Mouse (Mus musculus) cerebellum, adult 8-10 months (tissue): ENCODE measurements at regions not wholly inside any gene's neighbourhood (a gene's known extent, or its start where the extent isn't known, plus 50 kb on each side); places are given as distances from the start of the nearest gene placed in this dataset.

Experiments
- DNase-seq: peaks from one replicate; pipeline ENCODE4 v3.0.0; 2022

DNA sequence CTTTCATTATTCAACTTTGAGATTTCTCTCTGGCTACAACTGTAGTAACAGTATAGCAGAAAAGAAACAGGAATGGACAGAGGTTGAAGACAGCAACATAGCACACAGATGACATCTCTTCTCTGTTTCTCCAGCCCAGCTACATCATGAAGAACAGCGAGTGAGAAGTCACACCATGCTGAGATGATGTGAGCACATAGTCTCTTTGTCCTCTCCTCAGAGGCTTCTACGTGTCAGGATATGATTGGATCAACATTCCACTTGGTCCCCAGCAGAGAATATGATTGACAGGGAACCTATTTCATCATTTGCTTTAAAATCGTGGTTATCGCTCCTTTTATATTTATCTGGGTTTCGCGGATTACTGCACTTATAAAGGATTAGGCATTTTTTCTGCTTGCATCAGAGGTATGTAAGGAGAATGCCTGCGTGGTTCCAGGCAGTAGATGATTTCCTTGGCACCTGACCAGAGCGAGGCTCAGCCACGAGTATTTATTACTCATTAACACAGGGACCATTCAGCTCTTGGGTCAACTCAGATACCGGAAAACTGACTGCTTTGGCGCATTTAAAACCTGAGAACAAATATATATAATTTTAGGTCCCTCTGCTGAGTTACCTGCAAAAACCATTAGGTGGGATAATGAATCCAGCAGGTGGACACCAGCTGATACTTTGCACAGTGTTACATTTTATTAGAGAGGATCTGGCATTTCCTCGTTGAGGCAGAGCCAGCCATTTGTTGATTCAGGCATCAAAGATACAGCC lies 237.9 kb upstream of the Gm5148 start:
- DNase-seq = no peak

DNA sequence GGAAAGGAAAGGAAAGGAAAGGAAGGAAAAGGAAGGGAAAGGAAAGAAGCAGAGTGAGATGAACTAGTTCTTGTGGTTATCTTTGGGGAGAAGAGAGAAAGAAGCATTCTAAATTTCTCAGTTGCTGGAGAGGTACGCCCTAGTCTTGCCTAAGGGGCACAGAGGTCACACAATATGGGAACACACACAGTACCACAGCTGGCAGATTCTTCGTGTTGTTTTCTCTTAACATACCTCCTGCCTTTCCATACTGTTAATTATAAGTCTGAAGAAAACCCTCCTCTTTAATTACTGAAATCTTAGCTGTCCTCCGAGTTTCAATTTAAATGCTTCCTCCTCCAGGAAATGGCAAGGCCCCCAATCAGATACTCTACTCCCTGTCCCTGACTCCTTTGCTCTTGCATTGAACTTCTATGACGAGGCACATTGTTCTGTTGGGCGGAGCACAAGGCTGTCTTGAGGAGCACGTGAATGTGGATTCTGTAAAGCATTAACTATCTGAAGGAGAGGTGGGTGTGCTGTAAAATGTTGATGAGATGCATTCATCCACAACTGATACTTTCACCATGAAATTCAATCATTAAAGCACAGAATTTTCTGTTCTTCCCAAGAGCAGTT lies 234.2 kb upstream of the Gm5148 start:
- DNase-seq = no peak

- no peak for DNase-seq
Observed at GRCm38 (mm10) chr3:37956543-37956942, 232.3 kb upstream of the Gm5148 start.

DNA sequence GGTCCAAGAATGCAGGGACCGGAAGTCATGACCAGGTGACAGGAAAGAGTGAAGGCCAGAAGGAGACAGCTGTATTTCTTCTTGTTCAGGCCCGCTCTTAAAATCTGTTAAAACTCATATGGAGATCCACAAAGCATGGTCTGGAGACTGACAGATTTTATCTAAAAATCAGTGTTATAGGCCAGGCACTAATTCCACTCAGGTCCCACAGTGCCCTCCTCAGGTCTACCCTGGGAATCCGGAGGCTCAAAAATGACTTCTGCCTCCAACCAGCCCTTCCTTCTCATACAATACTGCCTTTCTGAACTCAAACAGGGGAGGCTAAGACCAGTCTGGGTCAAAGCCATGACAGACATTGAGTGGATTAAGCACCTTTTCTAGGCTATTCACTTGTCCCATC lies 228.6 kb upstream of the Gm5148 start:
- peak; percentile 29 for DNase-seq

DNA sequence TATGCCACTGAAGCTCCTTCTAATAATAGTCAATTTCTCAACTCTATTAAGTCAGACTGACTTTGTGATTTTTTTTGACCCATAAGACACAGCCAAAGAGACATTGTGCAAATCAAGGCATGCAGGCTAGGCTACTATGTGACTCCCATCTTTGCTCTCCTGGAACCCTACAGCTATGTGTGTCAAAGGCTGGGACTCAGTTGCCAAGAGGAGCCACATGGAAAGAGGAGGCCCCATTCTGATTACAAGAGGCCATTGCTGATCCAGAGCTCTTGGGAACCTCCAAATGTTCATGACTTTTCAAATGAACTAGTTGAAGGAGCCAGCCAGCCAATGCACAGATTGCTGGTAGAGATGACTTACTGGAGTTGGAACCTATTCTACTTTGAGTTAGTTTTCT lies 228.0 kb upstream of the Gm5148 start:
- no peak for DNase-seq

DNA sequence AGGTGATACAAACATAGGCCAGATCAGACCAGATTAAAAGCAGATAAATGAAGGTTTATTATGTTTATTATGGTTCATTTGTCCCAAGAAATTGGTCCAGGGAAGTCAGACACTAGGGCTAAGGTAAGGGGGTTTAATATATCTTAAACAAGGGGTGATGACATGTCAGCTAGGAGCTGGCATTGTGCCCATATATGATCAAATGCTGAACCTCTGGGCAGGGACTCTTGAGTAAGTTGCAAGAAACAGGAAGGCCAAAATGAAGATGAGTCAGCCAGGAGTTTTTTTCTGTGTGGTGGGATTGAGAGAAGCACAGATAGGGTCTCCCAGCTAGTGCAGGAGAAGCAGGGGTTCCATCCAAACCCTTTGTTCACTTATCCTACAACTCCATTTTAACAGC lies 219.4 kb upstream of the Gm5148 start:
- DNase-seq = no peak

DNA sequence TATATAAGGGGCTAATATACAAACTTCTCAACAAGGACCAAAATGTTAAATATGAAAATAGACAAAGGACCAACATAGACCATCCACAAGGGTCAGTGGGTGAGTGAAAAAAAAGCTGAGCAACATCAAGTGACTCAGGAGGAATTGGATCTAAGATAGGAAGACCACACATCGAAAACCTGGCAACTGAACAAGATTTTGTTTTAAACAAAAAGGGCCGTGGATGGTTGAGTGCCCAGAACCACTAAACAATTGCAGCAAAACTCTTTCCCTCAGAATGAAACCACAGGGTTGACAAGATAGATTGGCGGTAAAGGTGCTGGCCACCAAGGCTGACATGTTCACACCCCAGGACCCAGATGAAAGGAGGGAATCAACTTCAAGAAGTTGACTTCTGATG lies 215.7 kb upstream of the Gm5148 start:
- DNase-seq = no peak

DNA sequence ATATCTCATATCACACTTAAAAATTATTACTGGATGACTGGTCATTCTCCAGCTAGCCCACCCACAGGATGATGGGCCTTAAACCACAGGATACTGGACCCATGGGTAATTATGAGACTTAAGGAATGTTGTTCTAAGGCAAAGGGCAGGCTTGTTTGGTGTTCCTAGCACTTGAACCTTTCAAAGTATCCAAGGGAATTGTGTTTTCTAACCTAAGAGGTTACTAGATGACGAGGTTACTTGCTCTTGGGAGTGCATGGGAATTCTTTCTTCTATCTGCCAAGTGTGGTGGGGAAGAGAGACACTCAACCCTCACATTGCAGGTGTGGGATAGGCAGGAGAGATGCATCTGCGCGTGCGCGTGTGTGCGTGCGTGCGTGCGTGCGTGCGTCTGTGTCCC lies 214.6 kb upstream of the Gm5148 start:
- DNase-seq = no peak

DNA sequence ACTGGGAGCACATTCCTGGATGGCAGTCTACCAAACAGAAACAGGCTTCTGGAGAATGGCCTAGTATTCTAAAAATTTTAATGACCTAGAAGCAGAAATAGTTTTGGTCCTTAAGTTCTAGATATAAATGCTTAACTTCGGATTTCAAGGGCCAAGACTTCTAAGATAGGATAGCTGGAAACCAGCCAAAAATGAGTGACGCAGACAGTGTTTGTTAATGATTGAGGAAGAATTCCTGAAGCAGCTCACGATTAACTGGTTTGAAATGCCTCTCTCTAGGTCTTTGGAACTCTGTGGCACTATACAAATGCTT lies 213.9 kb upstream of the Gm5148 start:
- no peak for DNase-seq

GRCm38 (mm10) chr3:37937381-37938283 lies 213.3 kb upstream of the Gm5148 start:
- DNase-seq = no peak

DNA sequence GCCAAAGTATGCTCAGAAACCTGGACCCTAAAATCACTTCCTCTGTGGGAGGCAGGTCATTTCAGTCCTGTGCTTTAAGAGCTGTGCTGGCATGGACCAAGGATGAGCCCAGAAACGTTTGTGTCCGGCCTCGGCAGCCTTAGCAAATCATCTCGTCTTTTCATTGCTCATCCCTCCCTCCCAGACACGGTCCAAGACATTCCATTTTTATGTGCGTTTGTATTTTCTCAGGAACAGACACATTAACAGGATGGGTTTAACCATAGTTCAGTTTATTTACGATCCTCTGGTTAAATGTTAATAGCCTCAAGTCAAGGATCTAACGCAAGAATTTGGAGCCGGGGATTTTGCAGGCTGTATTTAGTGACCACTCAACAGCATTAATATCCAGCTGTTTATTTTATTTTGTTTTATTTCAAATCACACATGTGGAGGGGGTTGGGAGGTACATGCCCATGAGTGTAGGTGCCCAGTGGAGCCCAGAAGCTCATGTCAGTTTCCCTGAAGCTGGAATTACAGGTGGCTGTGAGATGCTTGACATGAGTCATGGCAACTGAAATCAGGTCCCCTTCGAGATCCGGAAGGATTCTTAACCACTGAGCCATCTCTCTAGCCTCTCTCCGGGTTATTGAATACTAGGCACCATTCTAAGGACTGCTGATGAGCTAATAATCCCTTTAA lies 212.1 kb upstream of the Gm5148 start:
- no peak for DNase-seq

DNA sequence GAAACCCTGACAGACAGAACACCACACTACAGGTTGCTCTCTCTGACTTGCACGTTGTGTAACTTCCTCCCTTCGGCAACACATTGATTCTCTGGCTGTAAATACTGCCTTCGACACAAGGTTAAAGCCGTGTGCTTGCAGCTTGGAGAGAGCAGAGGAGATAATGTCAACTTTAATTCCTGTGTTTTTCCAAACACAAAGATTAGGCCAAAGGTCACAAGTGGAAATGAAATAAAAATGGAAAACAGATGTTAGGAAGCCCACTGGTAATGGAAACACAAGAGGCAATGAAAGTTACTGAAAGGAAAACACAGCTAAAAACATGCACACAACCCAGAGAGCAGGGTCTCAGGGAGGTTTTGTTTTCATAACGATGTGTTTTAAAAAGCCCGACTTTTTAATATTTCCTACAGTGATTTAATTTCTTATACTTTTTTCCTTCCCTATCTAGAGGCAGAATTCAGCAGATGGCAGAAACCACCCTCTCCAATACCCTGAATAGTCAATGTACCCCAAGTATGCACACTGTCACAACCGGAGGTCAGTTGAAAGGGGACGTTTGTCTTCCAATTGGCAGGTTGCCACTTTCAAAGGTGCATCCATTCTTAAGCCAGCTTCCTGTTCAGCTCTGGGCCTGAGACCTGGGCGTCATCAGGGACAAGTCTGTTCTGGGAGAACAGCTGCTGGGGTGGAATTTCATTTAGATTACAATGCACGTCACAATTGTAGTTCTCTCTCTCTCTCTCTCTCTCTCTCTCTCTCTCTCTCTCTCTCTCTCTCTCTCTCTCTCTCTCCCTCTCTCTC lies 210.8 kb upstream of the Gm5148 start:
- DNase-seq = no peak

GRCm38 (mm10) chr3:37934236-37934635 lies 209.9 kb upstream of the Gm5148 start:
- no peak for DNase-seq

DNA sequence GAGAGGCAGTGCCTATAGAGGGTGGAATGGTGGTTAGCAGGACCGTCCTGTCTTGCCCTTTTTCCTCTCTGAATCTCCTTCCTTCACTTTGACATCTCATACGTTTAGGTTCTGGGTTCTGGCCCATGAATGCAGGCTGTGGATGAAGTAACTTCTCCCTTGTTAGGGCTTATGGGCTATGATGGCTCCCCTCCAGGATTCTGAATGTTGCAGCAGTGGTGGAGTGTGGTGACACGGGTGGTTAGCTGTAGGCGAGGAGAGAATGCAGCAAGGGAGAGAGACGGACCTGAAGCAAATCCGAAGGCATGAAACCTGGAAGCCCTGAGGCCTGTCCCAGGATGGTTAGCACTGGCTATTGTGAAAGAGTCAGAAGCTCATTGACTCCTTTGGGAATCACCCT lies 204.4 kb upstream of the Gm5148 start:
- no peak for DNase-seq

GRCm38 (mm10) chr3:37919450-37920156 lies 195.3 kb upstream of the Gm5148 start:
- DNase-seq = no peak

GRCm38 (mm10) chr3:37916786-37917479 lies 192.6 kb upstream of the Gm5148 start:
- DNase-seq = no peak

GRCm38 (mm10) chr3:37916281-37916680 lies 192.0 kb upstream of the Gm5148 start:
- no peak for DNase-seq

GRCm38 (mm10) chr3:37915673-37916072 lies 191.4 kb upstream of the Gm5148 start:
- no peak for DNase-seq

DNA sequence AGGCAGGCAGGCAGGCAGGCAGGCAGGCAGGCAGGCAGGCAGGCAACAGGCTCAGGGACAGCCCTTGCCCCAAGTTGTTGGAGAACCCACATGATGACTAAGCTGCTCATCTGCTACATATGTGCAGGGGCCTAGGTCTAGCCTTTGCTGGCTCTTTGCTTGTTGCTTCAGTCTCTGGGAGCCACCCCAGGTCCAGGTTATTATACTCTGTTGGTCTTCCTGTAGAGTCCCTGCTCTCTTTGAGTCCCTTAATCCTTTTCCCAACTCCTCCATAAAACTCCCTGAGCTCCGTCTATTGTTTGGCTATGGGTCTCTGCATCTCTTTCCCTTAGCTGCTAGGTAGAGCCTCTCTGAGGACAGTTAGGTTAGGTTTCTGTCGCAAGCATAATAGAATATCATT lies 189.8 kb upstream of the Gm5148 start:
- DNase-seq = no peak

GRCm38 (mm10) chr3:37909821-37910220 lies 185.5 kb upstream of the Gm5148 start:
- no peak for DNase-seq

DNA sequence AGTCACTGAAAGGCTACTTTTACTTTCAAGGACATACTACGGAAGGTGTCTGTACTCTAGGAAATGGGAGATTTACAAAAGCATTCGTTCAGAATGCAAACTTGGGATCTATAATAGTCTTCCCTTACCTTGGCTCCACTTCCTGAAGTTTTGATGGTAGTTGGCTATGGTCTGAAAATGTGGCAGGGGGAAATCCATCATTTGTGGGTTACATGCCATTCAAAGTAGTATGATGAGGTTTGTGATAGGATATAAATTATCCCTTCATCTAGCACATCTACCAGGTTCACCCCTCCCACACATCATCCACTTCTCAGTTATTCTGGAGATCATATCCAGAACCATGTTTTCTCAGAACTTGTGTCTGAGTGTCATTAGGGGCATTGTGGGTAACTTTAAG lies 184.7 kb upstream of the Gm5148 start:
- DNase-seq = no peak
